Comparison of ENCODE assay signal across 7 mouse cellular contexts in the genomic region with DNA sequence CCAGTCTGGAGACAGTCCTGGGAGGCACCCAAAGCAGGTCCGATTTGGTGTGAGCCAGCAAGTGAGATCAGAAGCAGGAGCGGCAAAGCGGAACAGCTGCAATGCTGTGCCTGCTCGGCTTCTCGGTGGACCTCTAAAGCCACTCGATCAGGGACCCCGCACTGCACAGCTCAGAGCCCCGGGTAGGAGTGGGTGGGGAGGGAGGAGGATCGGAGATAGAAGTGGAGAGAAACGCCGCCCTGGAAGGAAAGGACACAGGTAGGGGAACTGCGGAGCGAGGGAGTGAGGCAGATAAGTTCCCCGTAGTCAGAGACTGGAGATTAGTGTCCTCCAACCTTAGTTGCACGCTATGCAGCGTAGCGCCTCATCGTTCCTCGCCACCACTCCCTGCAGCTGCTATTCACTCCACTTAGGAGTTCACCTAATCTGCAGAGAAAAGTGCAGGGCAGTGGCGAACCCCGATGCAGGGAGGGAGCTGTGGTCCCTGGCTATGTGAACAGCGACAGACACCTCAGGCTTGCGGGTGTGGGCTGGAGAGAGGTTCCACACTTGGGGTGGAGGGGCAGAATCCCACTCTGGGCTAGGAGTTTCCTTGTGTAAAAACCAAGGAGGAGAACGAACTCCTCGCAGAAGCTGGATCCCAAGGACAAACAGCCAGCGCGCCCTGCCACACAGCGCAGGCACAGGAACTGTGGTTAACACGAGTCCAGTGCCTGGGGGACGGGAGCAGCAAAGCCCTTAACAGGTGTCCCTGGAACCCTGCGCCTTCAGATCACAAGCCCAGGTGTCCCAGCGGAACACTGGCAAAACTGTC. TPM values are rescaled to one million over a fixed set of nuclear protein-coding genes. Genes with fewer than 3 reads are reported as not detected.
DNase-seq lines count a peak whose midpoint lies in the region; ATAC-seq and TF ChIP-seq lines count a peak whose summit lies in the region.

Gene Npy2r (minus strand): TSS at position 177 of the 814 bp plus-strand sequence.

- under 1% methylated on average over 32 of the region's 32 CpGs for WGBS in lung, embryonic 15.5 days
- under 1% methylated on average over 32 of the region's 32 CpGs for WGBS in forebrain, postnatal 0 days
- WGBS in midbrain, embryonic 16.5 days: under 1% methylated on average over 32 of the region's 32 CpGs

- no peaks in the 10 kb centered on the region for H3K9me3 ChIP-seq in lung, embryonic 15.5 days
- no peaks in the 10 kb centered on the region for H3K9me3 ChIP-seq in forebrain, postnatal 0 days (ENCODE audit: low read length)
- H3K9me3 ChIP-seq in midbrain, embryonic 16.5 days (replicated peaks; ENCODE audit: control insufficient read depth, low read length, poor library complexity, severe bottlenecking): no peaks in the 10 kb centered on the region

- H3K4me2 ChIP-seq in lung, embryonic 15.5 days: peak within 1 kb of the TSS; percentile 94
- H3K4me2 ChIP-seq in forebrain, postnatal 0 days (ENCODE audit: low read depth): peak within 1 kb of the TSS; percentile 89
- peak within 1 kb of the TSS; percentile 92 for H3K4me2 ChIP-seq in midbrain, embryonic 16.5 days (ENCODE audit: low read length)

- peak within 1 kb of the TSS; percentile 45 for H3K4me3 ChIP-seq in lung, embryonic 15.5 days
- H3K4me3 ChIP-seq in forebrain, postnatal 0 days (ENCODE audit: low read depth, low read length): peak within 1 kb of the TSS; percentile 47
- H3K4me3 ChIP-seq in midbrain, embryonic 16.5 days (ENCODE audit: low read depth, low read length): peak within 1 kb of the TSS; percentile 50

- TF ChIP-seq CTCF in forebrain, postnatal 0 days (IDR thresholded peaks at IDR 0.05; ENCODE audit: low read depth): no peak

- H3K27me3 ChIP-seq in lung, embryonic 15.5 days: peaks cover 9% of the 10 kb centered on the region; the same call in 1 of the 2 replicates
- 0 out of 2 replicates have a peak, but pooled peaks cover 7% of the 10 kb centered on the region for H3K27me3 ChIP-seq in forebrain, postnatal 0 days (ENCODE audit: insufficient read depth, low read length)
- peaks cover 8% of the 10 kb centered on the region; the same call in 1 of the 2 replicates for H3K27me3 ChIP-seq in midbrain, embryonic 16.5 days (ENCODE audit: control insufficient read depth, insufficient read depth, low read depth, low read length)

- H3K36me3 ChIP-seq in lung, embryonic 15.5 days: no peaks in the 10 kb centered on the region
- H3K36me3 ChIP-seq in forebrain, postnatal 0 days (ENCODE audit: insufficient read depth): no peaks in the 10 kb centered on the region
- no peaks in the 10 kb centered on the region for H3K36me3 ChIP-seq in midbrain, embryonic 16.5 days (ENCODE audit: control insufficient read depth, insufficient read depth, low read length)

- peak within 1 kb of the TSS; percentile 42 for H3K9ac ChIP-seq in lung, embryonic 15.5 days
- H3K9ac ChIP-seq in forebrain, postnatal 0 days: peak within 1 kb of the TSS; percentile 42
- peak within 1 kb of the TSS; percentile 58 for H3K9ac ChIP-seq in midbrain, embryonic 16.5 days (ENCODE audit: low read depth, low read length)

- ATAC-seq in lung, embryonic 15.5 days (ENCODE audit: borderline replicate concordance, extremely low read depth, low FRiP score, low TSS enrichment): peak; percentile 60; the same call in 1 of the 2 replicates
- peak; percentile 59 for ATAC-seq in forebrain, postnatal 0 days
- peak; percentile 71 for ATAC-seq in midbrain, embryonic 16.5 days

- H3K4me1 ChIP-seq in lung, embryonic 15.5 days: peaks cover 11% of the 10 kb centered on the region; the same call in 1 of the 2 replicates
- no peaks in the 10 kb centered on the region for H3K4me1 ChIP-seq in forebrain, postnatal 0 days (ENCODE audit: insufficient read depth)
- peaks cover 6% of the 10 kb centered on the region for H3K4me1 ChIP-seq in midbrain, embryonic 16.5 days (ENCODE audit: control insufficient read depth, insufficient read depth, low read length)

- no peak within 1 kb of the TSS for H3K27ac ChIP-seq in lung, embryonic 15.5 days
- H3K27ac ChIP-seq in forebrain, postnatal 0 days (ENCODE audit: low read depth, low read length): no peak within 1 kb of the TSS
- H3K27ac ChIP-seq in midbrain, embryonic 16.5 days (ENCODE audit: low read length): no peak within 1 kb of the TSS

- DNase-seq in lung, postnatal 36 days: no peak
- peak; percentile 19 to 27 for DNase-seq in cerebellum, postnatal 14 days
- DNase-seq in forebrain, postnatal 0 days: peak; percentile 43
- peak; percentile 25 to 30 for DNase-seq in layer of hippocampus, postnatal 10 days (ENCODE audit: low spot score in 2 of 2)
- DNase-seq in urinary bladder, postnatal 4 days (ENCODE audit: low spot score in 2 of 2): no peak

RNA-seq across cellular contexts. Expression of gene Npy2r, which starts in this region (rescaled TPM):
- polyA plus RNA-seq in lung, embryonic 15.5 days (2015; fragmentation: Nextera tagmentation; extraction: Ambion mirVana): 0.29 and 0.61 TPM in 2 replicates
- 6.3 and 7.5 TPM in 2 replicates for total RNA-seq in forebrain, postnatal 0 days (2014; rRNA removed)
- polyA plus RNA-seq in forebrain, postnatal 0 days (2015; fragmentation: Nextera tagmentation; extraction: Ambion mirVana): 1.7 and 3.6 TPM in 2 replicates
- 10 to 100 TPM; 22.7 to 30.1 TPM for total RNA-seq in layer of hippocampus, postnatal 10 days (2021)
- 0.98 and 1.6 TPM in 2 replicates for polyA plus RNA-seq in midbrain, embryonic 16.5 days (2015; fragmentation: Nextera tagmentation; extraction: Ambion mirVana)

Comparison
In these comparisons a context has a peak if more than half of its experiments do, and no peak if none do; other contexts are left out.
1. Peak in ATAC-seq, H3K4me3 ChIP-seq, H3K9ac ChIP-seq and H3K4me2 ChIP-seq in lung, embryonic 15.5 days; RNA of the gene not detected or under 1 TPM.
2. DNase-seq: peak in cerebellum, postnatal 14 days (2 of 2), forebrain, postnatal 0 days (single experiment) and layer of hippocampus, postnatal 10 days (2 of 2); none in lung, postnatal 36 days (single experiment) and urinary bladder, postnatal 4 days (0 of 2).
3. Peak in every context shown above with its lines, with median percentiles within 50 percentile points of each other: ATAC-seq, H3K4me2 ChIP-seq, H3K4me3 ChIP-seq and H3K9ac ChIP-seq.